Mouse (Mus musculus): ENCODE data around the gene Tmem212.
"Not testable (repeated sequence)": the region's sequence is repeated elsewhere in the genome, so short reads cannot be mapped to it uniquely, and the experiment has no call there.

Gene Tmem212

DNA sequence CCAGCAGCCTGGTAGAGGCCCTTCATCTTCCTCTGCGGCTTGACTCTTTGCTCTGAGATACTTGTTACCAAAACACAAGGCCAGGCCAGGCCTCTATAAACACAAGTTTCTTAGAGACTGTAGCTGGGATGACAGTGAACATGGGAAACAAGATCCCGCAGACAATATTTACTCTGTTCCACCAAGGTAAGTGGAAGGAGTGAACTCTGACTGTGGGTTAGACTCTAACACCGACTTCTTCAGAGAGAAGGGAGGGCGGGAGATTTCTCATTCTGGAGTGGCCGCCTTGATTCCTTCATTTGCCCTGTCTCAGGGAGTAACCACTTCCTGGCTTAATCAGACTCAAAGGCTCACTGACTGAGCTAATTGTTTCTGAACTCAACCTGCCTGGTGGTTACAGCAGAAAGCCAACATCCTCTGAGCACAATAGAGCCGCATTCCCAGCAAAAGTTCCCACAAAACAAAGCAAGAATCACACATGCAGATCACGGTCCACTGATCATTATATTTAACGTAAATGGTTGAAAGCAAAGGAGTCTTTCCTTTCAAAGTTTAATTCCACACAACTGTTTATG lies at the start of gene Tmem212:
Tmem212 (minus strand) TSS at position 51 of the 575 bp plus-strand sequence.
- DNase-seq (ENCODE audit: low spot score): no peak

DNA sequence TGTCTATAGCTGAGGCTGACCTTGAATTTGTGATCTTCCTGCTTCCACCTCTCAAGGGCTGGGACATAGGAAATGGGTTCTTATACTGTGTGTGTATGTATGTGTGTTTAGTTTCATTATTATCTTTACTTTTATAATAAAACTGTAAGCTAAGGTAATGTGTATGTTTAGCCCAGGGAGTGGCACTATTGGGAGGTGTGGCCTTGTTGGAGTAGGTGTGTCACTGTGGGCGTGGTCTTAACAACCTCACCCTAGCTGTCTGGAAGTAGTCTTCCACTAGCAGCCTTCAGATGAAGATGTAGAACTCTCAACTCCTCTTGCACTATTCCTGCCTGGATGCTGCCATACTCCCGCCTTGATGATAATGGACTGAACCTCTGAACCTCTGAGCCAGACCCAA lies 49.2 kb upstream of the Tmem212 start:
- not testable (repeated sequence) for DNase-seq (ENCODE audit: low spot score)

DNA sequence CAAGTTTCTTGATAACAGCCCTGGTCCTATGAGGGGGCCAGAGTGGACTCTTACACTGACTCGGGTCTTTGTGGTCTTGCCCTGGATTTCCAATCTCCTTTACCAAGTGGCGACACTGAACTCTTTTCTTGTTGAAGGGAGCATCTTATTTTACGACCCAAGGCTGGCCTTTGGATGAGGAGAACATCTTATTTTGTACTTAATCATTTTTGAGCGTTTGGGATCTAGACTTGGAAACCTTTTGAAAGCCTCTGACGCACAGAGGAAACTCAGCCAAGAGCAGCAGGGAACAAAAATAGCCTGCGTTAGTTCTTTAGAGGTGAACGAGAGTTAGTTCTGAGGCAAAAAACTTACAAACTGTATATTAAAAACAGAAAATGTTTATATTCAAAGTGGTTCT lies 46.8 kb upstream of the Tmem212 start:
- no peak for DNase-seq (ENCODE audit: low spot score)

DNA sequence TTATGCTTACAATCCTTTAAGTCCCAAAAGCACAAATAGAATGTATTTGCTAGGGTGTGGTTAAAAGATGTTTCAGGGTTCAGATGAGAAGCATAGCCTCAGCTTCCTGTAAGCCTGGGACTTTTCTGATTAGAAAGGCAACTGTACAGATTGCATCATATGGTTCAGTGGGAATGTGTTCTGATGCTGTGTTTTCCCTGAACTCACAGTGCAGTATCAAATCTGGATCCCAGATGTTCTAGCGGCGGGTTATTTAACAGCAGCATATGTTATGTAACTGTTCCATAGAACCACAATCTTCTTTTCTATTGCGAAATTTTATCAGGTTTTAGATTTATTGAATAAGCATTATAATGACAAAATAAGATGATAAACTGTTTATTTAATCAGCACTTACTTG lies 45.5 kb upstream of the Tmem212 start:
- DNase-seq (ENCODE audit: low spot score): no peak

DNA sequence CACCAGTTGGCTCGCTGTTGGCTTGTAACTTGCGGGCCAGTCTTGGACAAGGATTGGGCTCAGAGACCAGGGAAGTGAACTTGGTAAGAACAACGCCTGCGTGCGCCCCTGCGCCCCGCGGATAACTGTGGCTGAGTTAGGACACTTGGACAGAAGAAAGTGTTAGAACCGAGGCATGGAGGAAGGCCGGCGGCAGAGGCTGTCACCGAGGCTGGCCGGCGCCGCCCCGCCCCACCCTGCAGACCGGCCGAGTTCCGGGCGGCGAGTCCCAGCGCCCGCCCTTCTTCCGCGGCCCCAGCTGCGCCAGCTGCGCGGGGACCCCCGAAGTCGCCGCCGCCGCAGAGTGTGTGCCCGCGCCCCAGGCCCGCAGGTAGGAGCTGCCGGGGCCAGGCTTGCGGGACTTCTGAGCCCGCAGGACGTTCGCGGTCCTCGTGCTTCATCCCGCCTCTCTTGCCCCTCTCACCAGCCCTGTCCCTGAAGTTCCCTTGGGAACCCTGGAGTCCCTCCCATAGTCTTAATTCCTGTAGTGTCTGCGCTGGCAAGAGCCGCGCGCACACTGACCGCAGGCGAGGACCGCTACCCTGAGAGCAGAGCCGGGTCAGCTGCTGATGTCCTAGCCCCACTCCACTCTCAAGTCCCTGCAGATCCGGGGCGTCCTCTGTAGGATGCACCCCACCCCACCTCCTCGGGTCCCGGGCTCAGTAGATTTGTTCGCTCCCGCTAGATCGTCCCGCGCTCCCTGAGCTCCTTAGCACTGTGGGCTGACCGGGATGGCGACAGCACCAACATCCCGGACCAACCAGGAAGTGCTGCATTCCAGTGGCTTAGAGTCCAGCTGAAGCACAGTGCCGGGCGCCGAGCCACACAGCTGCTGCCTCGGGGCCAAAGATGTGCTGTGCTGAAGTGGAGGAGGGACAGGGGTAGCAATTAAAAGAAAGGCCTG lies 42.5 kb upstream of the Tmem212 start, which contains the start of gene Pld1:
Pld1 (plus strand) TSS at position 315 of the 943 bp plus-strand sequence.
- DNase-seq (ENCODE audit: low spot score): peak; percentile 68

DNA sequence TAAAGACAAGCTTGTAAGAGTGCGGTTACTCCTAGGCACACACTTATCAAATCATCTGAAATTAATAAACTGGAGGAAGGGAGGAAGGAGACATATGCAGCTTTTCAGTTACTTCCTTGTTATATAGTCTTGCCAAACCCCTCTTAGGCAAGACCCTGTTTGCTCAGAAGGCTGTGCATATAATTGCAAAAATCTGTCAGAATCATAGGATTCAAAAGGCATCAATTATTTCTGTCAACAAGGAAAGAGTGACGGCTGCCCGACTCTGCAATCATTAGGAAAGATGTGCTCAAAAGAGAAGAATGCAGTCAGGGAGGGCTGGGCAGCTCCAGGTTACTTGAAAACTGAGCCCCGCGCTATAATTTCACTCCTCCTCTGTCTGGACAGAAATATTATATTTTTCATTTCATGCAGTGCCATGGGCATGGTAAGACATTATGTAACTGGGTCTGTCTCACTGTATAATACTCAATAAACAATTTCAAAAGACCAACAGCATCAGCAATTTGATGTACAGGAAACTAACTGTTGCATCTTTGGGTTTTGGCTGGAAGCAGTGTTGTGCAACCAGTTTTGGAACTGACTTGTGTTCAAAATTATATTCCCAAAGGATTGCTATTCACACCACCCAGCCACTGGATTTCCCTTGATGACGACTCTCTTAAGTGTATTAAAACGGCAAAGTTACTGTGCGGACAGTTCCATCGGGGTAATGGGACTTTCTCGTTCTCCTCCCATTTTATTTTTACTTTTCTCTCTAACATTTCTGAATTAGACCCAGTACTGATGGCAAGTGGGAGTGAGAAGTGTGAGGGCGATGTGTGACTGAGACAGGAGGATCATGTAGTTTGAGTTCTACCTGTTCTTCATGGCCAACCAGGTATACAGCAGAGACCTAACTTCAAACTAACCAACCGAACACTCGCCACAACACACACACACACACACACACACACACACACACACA lies 41.3 kb upstream of the Tmem212 start:
- no peak for DNase-seq (ENCODE audit: low spot score)

DNA sequence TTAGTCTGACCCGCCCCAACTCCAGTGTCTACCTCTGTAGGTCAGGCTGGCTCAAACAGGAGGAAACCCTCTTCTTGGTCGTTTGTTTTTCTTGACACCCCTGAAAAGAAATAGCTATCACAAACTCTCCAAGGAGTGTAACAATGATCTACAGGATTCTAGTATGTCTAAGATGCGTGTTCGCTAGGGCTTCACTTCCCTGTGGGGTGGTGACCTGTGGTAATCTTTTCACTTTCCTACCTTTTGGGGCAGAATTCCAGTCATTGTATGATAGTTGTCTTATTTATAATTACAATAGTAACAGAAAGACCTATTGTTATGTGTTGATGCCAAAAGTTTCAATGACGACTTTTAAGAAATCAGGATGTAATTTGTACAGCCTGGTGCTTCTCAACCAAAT lies 40.6 kb upstream of the Tmem212 start:
- DNase-seq (ENCODE audit: low spot score): no peak

DNA sequence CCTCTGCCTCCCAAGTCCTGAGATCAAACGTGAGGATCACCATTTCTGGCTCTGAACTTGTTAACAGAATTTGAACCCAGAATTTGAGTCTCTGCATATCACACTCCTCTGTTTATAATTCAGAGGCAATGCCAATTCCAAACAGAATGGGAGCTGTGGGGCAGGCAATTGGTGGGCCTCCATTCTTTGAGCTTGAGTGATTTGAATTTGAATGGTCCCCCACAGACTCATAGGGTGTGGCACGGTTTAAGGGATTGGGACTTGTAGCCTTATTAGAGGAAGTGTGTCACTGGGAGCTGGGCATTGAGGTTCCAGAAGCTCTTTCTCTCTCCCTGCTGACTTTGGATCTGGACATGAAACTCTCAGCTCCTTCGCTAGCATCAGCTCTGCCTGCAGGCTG lies 39.5 kb upstream of the Tmem212 start:
- DNase-seq (ENCODE audit: low spot score): no peak

DNA sequence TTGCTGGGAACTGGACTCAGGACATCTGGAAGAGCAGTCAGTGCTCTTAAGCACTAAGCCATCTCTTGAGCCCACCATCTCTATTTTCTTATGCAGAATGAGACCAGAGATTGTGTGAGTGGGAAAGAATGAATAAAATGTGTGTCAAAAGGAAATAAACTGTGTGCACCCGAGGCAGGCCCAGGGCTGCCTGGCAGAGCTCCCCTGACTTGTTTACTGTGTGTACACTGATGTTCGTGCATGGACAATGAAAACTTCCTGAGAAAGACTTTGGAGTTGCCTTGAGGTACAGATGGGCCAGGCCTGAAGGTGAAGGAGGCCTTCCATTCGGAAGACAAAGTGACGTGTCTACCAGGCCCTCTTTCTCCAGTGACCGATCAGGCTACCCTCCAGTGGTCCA lies 36.2 kb upstream of the Tmem212 start:
- DNase-seq (ENCODE audit: low spot score): no peak

DNA sequence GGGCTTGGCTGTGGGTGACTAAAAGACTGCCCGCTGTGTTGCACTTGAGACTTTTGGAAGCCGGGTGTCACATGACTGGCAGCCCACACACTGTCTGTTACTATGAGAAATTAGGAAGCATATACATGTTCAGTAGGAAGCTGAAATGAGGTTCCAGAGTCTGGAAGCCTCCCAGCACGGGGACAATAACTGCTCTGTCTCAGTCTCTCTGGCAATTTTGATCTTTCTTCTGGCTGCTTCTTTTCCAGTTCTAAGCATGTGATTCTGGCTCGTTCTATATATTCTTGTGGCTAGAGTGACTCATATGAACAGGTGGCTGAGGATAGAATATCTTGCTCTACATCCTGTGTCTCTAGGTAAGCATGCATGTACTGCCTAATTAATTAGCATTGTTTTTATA lies 33.1 kb upstream of the Tmem212 start:
- DNase-seq (ENCODE audit: low spot score): no peak

DNA sequence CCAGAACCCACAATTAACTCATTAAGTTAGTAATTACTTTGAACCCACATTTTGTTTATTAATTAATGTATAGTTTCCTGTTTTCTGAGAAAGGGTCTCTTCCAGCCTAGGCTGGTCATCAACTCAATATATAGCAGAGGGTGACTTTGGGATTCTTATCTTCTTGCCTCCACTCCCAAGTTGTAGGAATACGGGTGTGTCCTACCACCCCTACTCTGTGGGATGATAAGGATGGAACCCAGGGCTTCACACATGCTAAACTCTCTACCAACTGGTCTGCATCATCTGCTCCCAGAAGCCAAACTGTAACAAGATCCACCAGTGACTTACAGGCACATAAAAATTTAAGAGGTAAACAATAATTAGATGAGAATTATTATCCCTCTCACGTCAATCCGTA lies 27.9 kb upstream of the Tmem212 start:
- DNase-seq (ENCODE audit: low spot score): no peak

DNA sequence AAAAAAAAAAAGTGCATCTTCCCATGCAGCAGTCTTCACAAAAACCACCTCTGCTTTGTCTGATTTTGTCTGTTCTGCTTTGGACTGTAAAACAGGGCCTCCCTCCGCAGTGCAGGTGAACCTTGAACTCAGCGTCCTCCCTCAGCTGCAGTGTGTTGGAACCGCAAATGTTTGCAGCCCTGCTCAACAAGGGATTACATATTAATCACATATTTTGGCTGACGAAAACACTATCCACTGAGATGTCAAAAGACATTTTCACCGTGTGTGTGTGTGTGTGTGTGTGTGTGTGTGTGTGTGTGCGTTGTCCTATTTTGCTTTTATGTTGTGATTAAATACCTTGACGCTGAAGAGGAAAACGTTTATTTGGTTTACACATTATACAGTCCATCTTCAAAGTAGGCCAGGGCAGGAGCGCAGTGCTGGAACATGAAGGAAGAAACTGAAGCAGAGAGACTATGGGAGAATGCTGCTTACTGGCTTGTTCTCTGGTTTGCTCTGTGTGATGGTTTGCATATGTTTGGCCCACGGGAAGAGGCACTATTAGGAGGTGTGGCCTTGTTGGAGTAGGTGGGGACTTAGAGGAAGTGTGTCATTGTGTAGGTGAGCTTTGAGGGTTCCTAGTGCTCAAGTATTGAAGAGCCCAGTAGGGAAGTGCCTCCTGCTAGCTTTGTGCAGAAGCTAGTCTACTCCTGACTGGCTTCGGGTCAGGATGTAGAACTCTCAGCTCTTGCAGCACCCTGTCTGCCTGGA lies 25.3 kb upstream of the Tmem212 start:
- no peak for DNase-seq (ENCODE audit: low spot score)

DNA sequence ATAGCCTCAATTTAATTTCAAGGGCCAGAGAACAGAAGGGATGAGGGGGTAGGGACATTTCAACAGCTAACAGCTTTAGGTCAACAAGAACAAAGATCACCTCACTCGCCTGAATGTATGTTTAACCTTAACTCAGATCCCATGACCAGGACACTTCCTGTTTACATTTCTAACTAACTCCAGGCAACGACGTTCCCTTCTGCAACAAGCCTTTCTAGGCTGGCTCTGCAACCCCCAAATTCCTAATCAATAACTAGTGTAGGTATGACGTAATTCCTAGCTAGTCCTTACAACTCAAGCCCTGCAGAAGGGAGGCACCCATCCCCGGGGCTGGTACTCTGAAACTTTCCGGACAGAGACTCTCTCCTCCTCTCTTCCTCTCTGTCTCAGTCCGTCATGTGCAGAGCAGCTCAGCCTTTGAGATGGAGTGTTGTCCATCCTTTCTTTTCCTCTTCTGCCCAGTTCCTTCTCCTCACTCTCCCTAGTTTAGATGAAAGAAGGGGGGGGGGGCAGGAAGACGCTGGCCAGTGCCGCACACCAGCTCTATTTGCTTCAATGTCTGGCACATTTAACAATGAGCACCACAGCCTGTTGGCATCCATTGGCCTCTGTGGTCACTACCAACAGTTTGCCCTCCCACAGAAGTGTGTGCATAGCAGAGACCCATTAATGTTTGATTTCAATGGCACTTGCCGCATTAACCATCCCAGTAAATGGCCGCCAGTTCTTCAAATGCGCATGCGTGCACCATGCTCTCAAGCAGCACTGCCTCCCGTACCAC lies 22.7 kb upstream of the Tmem212 start:
- DNase-seq (ENCODE audit: low spot score): no peak

DNA sequence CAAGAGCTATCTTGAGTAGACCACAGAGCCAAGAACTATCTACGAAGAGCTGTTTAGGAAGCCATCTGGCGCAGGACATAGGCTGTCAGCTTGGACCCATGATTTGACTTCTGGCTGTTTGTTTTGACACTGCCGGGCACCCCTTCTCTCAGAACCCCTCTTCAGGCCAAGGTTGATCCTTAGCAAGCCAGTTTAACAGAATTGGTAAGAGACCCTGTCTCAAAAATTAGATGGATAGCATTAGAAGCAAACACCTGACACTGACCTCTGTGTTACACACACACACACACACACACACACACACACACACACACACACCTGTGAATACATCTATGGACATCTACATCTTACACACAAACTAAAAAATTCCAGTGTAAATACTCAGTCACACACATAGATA lies 12.8 kb upstream of the Tmem212 start:
- DNase-seq (ENCODE audit: low spot score): no peak

DNA sequence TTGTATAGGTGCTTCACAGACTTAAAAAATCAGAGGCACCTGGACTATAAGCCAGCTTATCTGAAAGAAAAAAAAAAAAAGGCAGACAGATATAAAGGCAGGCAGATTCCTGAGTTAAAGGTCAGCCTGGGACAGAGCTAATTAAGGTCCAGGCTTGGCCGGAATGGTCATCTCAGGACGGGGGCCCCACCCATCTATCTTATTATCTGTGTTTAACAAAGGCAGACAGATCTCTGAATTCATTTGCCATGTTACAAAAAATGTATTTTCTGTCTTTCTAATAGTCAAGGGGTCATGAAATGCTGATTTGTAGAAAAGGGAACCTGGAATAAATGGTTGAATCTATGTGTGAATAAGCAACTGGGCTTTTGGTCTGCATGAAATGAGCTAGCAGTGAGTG lies 12.1 kb upstream of the Tmem212 start:
- no peak for DNase-seq (ENCODE audit: low spot score)

DNA sequence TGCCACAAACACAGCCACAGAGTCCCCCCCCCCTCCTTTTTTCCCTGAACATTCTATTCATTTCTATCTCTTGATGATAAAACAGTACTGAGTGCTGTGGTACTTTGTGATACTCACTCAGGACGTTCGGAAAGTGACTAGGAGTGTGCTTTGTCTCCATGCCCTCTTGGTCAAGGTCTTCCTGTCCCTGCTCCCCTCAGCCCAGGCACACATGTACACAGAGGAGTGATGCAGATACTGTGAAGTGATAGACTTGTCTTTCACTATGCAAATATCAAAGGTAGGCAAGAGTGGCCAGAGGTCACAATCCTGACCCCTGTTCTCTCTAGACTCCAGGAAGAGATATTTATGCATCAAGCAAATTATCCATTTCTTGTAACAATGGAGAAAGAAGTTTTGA lies 11.1 kb upstream of the Tmem212 start:
- no peak for DNase-seq (ENCODE audit: low spot score)

DNA sequence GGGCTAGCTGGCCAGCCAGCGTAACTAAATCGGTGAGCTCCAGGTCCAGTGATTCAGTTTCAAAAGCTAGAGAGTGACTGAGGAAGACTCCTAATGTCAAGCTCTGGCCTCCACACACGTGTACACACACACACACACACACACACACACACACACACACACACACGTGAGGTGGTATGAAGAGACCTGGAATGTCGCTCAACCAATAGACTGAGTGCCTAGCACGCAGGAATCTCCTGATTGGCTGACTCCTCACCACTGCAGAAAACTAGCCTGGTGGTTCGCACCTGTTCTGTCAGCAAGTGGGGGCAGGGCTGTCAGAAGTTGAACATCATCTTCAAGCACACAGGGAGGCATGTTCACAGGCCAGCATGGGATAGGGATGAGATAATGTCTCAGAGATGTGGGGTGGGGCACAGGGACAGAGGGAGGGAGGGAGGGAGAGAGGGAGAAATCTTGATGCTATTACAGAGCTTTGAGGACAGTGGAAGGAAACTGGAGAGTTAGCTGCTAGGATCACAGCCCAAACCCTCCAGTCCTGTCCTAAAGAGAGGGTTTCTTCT lies 10.6 kb upstream of the Tmem212 start:
- DNase-seq (ENCODE audit: low spot score): no peak

DNA sequence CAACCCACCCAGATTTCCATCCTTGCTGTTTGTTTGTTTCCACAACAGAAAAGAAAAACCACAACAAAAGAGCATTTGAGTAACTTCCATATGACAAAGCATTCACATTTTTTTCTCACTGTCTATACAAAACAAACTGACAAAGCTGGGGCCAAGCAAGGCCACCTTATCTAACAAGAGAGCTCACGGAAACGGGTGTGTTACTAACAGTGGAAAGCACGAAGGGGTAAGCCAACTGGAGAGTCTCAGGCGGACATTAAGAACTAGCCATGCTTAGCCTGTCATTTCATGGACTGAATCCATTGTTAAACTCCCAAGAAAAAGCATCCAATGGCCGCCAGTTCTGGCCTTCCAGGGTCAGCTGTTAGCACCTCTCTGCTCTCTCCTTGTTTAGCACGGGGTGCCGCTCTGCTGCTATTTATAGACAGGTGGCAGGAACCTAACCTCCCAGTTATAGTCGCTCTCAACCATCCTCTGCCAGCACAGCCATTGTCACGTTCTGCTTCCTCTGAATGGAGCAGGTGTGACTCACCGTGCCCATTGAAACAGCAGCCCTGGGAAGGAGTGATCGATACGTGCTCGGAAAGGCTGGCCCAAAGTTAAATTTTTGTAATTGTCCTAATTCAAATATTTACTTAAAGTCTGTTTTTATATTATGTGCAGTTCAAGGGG lies 8.6 kb upstream of the Tmem212 start:
- DNase-seq (ENCODE audit: low spot score): no peak

DNA sequence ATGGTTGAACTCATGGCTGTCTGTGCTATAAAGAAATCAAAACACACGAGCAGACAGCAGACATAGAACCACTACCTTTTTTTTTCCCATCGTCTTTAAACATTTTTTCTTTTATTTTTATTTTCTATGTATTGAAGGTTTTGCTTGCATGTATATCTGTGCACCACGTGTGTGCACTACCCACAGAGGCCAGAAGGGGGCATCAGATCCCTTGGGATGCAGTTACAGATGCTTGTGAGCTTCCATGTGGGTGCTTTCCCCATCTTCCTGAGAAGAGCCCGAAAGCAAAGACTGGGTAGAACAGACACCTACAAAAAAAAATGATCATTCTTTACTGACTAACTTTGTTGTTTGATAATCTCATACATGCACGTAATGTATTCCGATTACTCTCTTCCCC lies 5.7 kb upstream of the Tmem212 start:
- no peak for DNase-seq (ENCODE audit: low spot score)
